Mouse (Mus musculus) myocyte (in vitro differentiated cells): ENCODE results near the gene Rsad1.
A peak's percentile ranks its signal among the peaks of the same experiment; 100 is the strongest.

Source experiments
- E2F4 ChIP-seq: IDR thresholded peaks from one replicate; pipeline ENCODE4 v1.6.1; 2011; ENCODE audit warnings: mild to moderate bottlenecking, control low read depth, moderate library complexity; ENCODE audit not compliant: insufficient read depth
- MAX ChIP-seq: IDR thresholded peaks from one replicate; pipeline ENCODE4 v1.6.1; 2011; ENCODE audit warnings: low read depth, mild to moderate bottlenecking, control low read depth
- MYOD1 ChIP-seq, 3 experiments: IDR thresholded peaks; one replicate each; pipeline ENCODE4 v1.6.1; 2011; ENCODE audit warnings: control low read depth in 2 of 3, low read depth in 2 of 3, mild to moderate bottlenecking in 2 of 3, moderate library complexity in 1 of 3; ENCODE audit not compliant: insufficient read length in 2 of 3, control insufficient read depth in 1 of 3
- POLR2A ChIP-seq: IDR thresholded peaks from one replicate; pipeline ENCODE4 v1.6.1; 2011; ENCODE audit warnings: low read depth, mild to moderate bottlenecking, control low read depth, moderate library complexity; ENCODE audit not compliant: insufficient read length
- POLR2AphosphoS2 ChIP-seq: IDR thresholded peaks from one replicate; pipeline ENCODE4 v1.6.1; 2011; ENCODE audit warnings: low read depth, control low read depth; ENCODE audit not compliant: insufficient read length
- REST ChIP-seq: IDR thresholded peaks from one replicate; pipeline ENCODE4 v1.6.1; 2011; ENCODE audit warnings: mild to moderate bottlenecking, control low read depth, moderate library complexity; ENCODE audit not compliant: insufficient read depth, insufficient read length
- TCF12 ChIP-seq: IDR thresholded peaks from one replicate; pipeline ENCODE4 v1.6.1; 2011; ENCODE audit warnings: mild to moderate bottlenecking, control low read depth; ENCODE audit not compliant: poor library complexity, insufficient read depth, severe bottlenecking

- no peak for TF ChIP-seq POLR2A
- TF ChIP-seq POLR2AphosphoS2, result no peak
- no peak for TF ChIP-seq MAX
- no peak for TF ChIP-seq TCF12
- no peak for TF ChIP-seq E2F4
- TF ChIP-seq REST, result no peak
- TF ChIP-seq MYOD1 (IDR thresholded peaks at IDR 0.05; ENCODE audit: control insufficient read depth in 1 of 3, insufficient read length in 2 of 3, low read depth in 2 of 3), result peak in 1 of 3 experiments; percentile 56
These were observed 22.7 kb downstream of the Rsad1 start for GRCm38 (mm10) chr11:94526171-94526879.
